Mouse (Mus musculus): ENCODE results near the gene Sox15.
"Not testable (repeated sequence)": the region's sequence is repeated elsewhere in the genome, so short reads cannot be mapped to it uniquely, and the experiment has no call there.

GRCm38 (mm10) chr11:69624339-69624738, 30.8 kb upstream of the Sox15 start:
- TF ChIP-seq CTCF, EP300 (IDR thresholded peaks at IDR 0.05; ENCODE audit: low read depth): not testable (repeated sequence)
